Mouse (Mus musculus) kidney, postnatal 0 days (tissue): Measurements from ENCODE around the gene Myh3. TPM values are rescaled to one million over a fixed set of nuclear protein-coding genes. Genes with fewer than 3 reads are reported as not detected.

Source experiments
- ATAC-seq: fragments of 200-750 bp; cut with Nextera tagmentation; replicated peaks from 2 replicates; pipeline ENCODE4 v1.8.0; 2017; ENCODE audit warnings: low read depth, moderate number of reproducible peaks, moderate TSS enrichment, moderate library complexity; ENCODE audit not compliant: low FRiP score
- DNase-seq: peaks from one replicate; pipeline ENCODE4 v3.0.0-alpha.2; 2016; ENCODE audit warnings: low spot score
- H3K27ac ChIP-seq: fragments of 300-500 bp; sonication (generic); 2 replicates; pipeline ENCODE4 v1.5.1; 2014; ENCODE audit warnings: mild to moderate bottlenecking
- H3K27me3 ChIP-seq: fragments of 300-500 bp; sonication (generic); 2 replicates; pipeline ENCODE4 v1.6.1; 2014; ENCODE audit warnings: low read length, mixed read lengths; ENCODE audit not compliant: insufficient read depth
- H3K36me3 ChIP-seq: fragments of 300-500 bp; sonication (generic); 2 replicates; pipeline ENCODE4 v1.6.1; 2014; ENCODE audit warnings: low read length, mixed read lengths; ENCODE audit not compliant: insufficient read depth
- H3K4me1 ChIP-seq: fragments of 300-500 bp; sonication (generic); replicated peaks from 2 replicates; pipeline ENCODE4 v1.6.1; 2014; ENCODE audit warnings: antibody characterized with exemption, low read length, mixed read lengths; ENCODE audit not compliant: insufficient read depth
- H3K4me2 ChIP-seq: fragments of 300-500 bp; sonication (generic); 2 replicates; pipeline ENCODE4 v1.6.1; 2014; ENCODE audit warnings: mild to moderate bottlenecking, low read length, moderate library complexity, mixed read lengths
- H3K4me3 ChIP-seq: fragments of 300-500 bp; sonication (generic); replicated peaks from 2 replicates; pipeline ENCODE4 v1.5.1; 2014; ENCODE audit warnings: low read depth, low read length
- H3K9ac ChIP-seq: fragments of 300-500 bp; sonication (generic); 2 replicates; pipeline ENCODE4 v1.6.1; 2014; ENCODE audit warnings: low read depth, low read length
- H3K9me3 ChIP-seq: fragments of 300-500 bp; sonication (generic); replicated peaks from 2 replicates; pipeline ENCODE4 v1.6.1; 2016; ENCODE audit warnings: low read length, inconsistent platforms, mixed read lengths
- CTCF ChIP-seq: IDR thresholded peaks from 2 replicates; pipeline ENCODE4 v1.5.1; 2016; ENCODE audit warnings: antibody characterized with exemption, low read depth, mild to moderate bottlenecking, moderate library complexity
- WGBS: fragments of 180-500 bp; shearing (Covaris S2); extraction: QIAGEN DNeasy Blood & Tissue Kit; methylation state at CpG from one replicate; pipeline ENCODE4 v1.1.7; 2014; 5-methylcytosine and 5-hydroxymethylcytosine counted together
- polyA plus RNA-seq: library from polyadenylated mRNA; unstranded; fragments of >200 nt; fragmentation: Nextera tagmentation; extraction: Ambion mirVana; gene quantifications from 2 replicates; pipeline ENCODE4 v1.2.1, GENCODE M21; 2015

Gene Myh3
- polyA plus RNA-seq, 1 experiment from 2014 or later, result 0.01 TPM

DNA sequence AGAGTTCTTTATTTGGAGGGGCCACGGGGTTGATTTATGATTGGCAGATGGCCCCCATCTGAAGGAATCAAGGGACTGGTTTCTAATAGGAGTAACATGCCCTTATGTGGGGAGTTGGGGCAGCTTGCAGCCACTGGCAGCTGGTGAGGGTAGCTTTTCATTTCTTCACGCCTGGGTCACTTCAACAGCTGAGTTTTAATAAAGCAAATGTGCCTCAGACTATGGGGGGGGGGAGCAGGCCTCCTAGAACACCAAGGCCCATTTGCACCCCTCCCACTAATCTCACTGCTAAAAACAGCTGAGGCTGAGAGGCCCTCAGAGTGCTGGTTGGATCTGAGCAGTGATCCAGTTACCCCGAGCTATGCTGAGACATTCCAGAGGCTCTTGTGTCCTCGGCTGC is 27.6 kb downstream of the Myh3 start:
- H3K27ac ChIP-seq, result no peak overlapping the region
- no peaks in the 10 kb centered on the region for H3K4me1 ChIP-seq
- no peak overlapping the region for H3K4me3 ChIP-seq
- no peak for TF ChIP-seq CTCF
- no peaks in the 10 kb centered on the region for H3K27me3 ChIP-seq
- DNase-seq (peak; percentile 38), ATAC-seq (no peak)
- WGBS, result 37% methylated on average over 4 of the region's 4 CpGs
- no peak overlapping the region for H3K9ac ChIP-seq
- H3K36me3 ChIP-seq, result no peaks in the 10 kb centered on the region
- no peak overlapping the region for H3K4me2 ChIP-seq
- H3K9me3 ChIP-seq, result no peaks in the 10 kb centered on the region

DNA sequence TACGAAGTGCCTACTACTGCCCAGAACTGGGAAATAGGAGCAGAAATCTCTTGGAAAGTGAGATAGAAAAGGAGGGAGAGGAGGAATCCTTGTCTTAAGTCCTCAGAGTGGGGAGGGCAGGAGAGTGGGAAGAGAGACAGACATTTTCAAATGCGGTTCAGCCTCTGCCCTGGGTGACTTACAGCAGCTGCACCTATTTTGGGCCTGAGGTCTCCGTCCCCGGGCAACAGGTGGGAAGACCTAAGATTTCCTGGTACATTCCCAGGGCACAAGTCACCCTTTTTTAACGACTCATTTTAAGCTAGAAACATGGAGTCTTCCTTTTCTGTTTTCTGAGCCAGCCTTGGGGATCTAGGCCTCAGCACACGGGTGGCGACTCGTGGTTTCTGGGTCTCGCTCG is 28.9 kb downstream of the Myh3 start:
- Histone ChIP-seq H3K4me3 (no peak overlapping the region), H3K4me2 (no peak overlapping the region), H3K9me3 (no peaks in the 10 kb centered on the region), H3K27me3 (no peaks in the 10 kb centered on the region), H3K27ac (no peak overlapping the region), H3K9ac (no peak overlapping the region), H3K4me1 (no peaks in the 10 kb centered on the region), H3K36me3 (no peaks in the 10 kb centered on the region)
- no peak for ATAC-seq
- 70% methylated on average over 10 of the region's 10 CpGs for WGBS
- no peak for TF ChIP-seq CTCF
- no peak for DNase-seq

GRCm38 (mm10) chr11:67110168-67110948 is 32.3 kb downstream of the Myh3 start:
- H3K36me3 ChIP-seq, result no peaks in the 10 kb centered on the region
- H3K4me3 ChIP-seq, result no peak overlapping the region
- ATAC-seq (0 out of 2 replicates have a peak, but pooled peaks have one; percentile 25), DNase-seq (peak; percentile 79)
- no peaks in the 10 kb centered on the region for H3K4me1 ChIP-seq
- H3K9me3 ChIP-seq, result no peaks in the 10 kb centered on the region
- no peak overlapping the region for H3K4me2 ChIP-seq
- H3K9ac ChIP-seq, result no peak overlapping the region
- no peaks in the 10 kb centered on the region for H3K27me3 ChIP-seq
- peak; percentile 94 for TF ChIP-seq CTCF
- no peak overlapping the region for H3K27ac ChIP-seq
- WGBS, result 35% methylated on average over 5 of the region's 5 CpGs

DNA sequence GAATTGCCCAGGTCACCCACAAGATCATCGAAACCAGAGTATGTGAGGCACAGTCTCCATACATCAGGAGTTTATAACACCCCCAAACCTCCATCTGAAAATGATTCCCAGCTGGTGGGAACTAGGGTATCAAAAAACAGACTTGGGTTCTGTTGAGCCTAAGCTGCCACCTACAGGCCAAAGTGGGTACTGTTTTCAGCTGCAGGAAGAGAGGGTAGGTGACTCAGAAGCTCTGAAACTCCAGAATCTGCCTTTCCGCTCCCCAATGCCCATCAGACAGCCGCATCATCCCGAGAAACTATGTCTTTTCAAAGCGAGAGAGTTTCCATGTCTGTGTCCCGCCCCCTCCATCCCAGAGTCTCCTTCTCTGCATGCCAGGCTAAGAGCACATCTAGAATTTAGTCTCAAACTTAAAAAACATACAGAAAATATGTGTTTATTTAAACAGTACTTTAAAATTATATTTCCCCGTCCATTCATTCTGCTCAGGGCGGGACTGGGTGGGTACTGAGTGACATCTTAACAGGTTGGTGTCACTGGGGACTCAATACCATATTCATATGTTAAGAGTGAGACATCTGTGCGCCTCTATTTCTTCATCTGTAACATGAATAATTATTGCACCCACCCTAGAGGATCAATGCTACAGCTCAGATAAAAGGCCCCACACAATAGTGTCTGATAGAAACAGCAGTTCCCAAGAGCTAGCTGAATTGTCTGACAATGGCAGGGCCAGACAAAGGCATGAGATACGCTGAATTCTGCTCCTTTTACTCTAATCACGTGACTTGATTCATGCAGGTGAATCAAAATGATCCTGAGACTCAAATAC is 34.1 kb downstream of the Myh3 start:
- ATAC-seq, result 0 out of 2 replicates have a peak, but pooled peaks have one; percentile 21
- no peak overlapping the region for H3K27ac ChIP-seq
- TF ChIP-seq CTCF, result peak; percentile 80

GRCm38 (mm10) chr11:67112851-67113202 is 34.7 kb downstream of the Myh3 start:
- WGBS, result 41% methylated on average over 11 of the region's 11 CpGs
- TF ChIP-seq CTCF, result peak; percentile 92
- no peak overlapping the region for H3K27ac ChIP-seq
- no peak overlapping the region for H3K9ac ChIP-seq
- H3K4me2 ChIP-seq, result no peak overlapping the region
- H3K4me3 ChIP-seq, result no peak overlapping the region
- H3K36me3 ChIP-seq, result no peaks in the 10 kb centered on the region
- no peaks in the 10 kb centered on the region for H3K4me1 ChIP-seq
- DNase-seq, result peak; percentile 75
- H3K9me3 ChIP-seq, result no peaks in the 10 kb centered on the region
- no peak for ATAC-seq
- H3K27me3 ChIP-seq, result no peaks in the 10 kb centered on the region

More for the DNA sequence above, 34.1 kb downstream of the Myh3 start:
- Histone ChIP-seq H3K4me2 (no peak overlapping the region), H3K36me3 (no peaks in the 10 kb centered on the region), H3K4me1 (no peaks in the 10 kb centered on the region), H3K9me3 (no peaks in the 10 kb centered on the region), H3K9ac (no peak overlapping the region), H3K27me3 (no peaks in the 10 kb centered on the region), H3K4me3 (no peak overlapping the region)
- peak; percentile 79 for DNase-seq
- WGBS, result 27% methylated on average over 11 of the region's 11 CpGs

DNA sequence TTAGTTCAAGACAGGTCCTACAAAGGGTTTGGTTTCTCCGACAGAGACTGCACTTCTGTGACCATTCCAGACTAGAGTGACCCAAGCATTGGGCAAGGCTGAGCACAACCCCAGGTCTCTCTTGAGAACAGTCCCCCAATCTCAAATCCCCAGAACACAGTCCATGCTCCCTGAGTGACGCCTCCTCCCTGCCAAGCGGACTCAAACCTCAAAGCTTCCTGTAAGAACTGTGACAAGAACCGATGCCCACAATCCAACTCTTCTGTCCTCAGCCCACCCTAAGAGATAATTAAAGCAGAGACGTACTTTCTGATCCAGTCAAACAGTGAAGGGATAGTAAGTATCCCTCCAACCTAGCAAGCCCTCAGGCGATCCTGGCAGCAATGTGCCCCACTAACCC is 35.3 kb downstream of the Myh3 start:
- no peak for TF ChIP-seq CTCF
- no peaks in the 10 kb centered on the region for H3K4me1 ChIP-seq
- 88% methylated on average over 6 of the region's 6 CpGs for WGBS
- H3K4me2 ChIP-seq, result no peak overlapping the region
- no peak overlapping the region for H3K9ac ChIP-seq
- H3K27ac ChIP-seq, result no peak overlapping the region
- no peaks in the 10 kb centered on the region for H3K27me3 ChIP-seq
- H3K4me3 ChIP-seq, result no peak overlapping the region
- ATAC-seq (no peak), DNase-seq (no peak)
- H3K9me3 ChIP-seq, result no peaks in the 10 kb centered on the region
- no peaks in the 10 kb centered on the region for H3K36me3 ChIP-seq
